Mouse (Mus musculus) heart, adult 18-20 months (tissue): ENCODE results near the gene 2410131K14Rik. TPM values are rescaled to one million over a fixed set of nuclear protein-coding genes. Genes with fewer than 3 reads are reported as not detected.

Source experiments
- DNase-seq, 2 experiments: peaks; one replicate each; pipeline ENCODE4 v3.0.0; 2021 to 2022; ENCODE audit warnings: mixed read lengths in 1 of 2
- total RNA-seq, 2 experiments: library from RNA; stranded (reverse); gene quantifications; 2 replicates each; pipeline ENCODE4 v1.2.3; 2021

2410131K14Rik gene
- total RNA-seq, 2 experiments from 2014 or later, result 8.5 to 9.2 TPM

DNA sequence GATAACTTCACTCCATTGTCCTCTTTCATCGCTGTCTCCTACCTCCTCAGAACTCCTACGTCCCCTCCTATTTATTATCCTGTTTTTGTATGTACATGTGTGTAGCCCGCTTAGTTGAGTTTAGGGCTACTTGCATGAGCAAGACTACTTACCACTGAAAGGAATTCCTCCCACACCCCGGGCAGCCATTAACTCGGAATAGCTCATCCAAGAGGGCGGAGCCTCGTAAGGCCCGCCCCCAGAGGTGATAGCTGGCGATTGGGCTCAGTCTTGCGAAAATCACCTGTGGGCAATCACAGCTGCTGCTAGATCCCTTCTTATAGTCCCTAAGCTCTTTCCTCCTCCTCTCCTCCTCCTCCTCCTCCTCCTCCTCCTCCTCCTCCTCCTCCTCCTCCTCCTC, 66.2 kb downstream of the 2410131K14Rik start:
- no peak for DNase-seq

DNA sequence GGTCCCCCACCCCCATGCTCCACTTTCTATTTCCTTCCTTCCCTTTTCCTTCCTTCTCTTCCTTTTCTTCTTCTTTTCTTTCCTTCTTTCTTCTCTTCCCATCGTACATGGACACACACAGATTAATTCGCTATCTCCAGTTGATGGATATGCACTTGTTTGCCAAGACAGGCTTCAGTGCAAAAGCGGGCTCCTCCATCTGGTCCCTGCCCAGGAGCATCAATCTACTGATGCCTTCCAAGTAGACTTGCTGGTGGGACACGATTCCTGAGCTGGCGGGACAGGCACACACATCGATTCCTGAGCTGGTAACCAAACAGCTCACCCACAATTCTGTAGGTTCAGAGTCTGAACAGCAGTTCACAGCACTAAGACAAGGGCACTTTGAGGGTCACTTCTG, 68.7 kb downstream of the 2410131K14Rik start:
- DNase-seq, result no peak

Other genes starting within 250 kb of the 2410131K14Rik start
- 100 to 1,000 TPM; 183 to 211 TPM for gene Tesc, start 217.5 kb upstream of the 2410131K14Rik start, total RNA-seq
- gene Fbxw8, start 89.8 kb upstream of the 2410131K14Rik start, total RNA-seq, result 10 to 100 TPM; 38.2 to 41.2 TPM
- under 1 TPM; 0.40 to 0.44 TPM for gene Hrk, start 80.6 kb upstream of the 2410131K14Rik start, total RNA-seq
- gene Rnft2, start 111 bp upstream of the 2410131K14Rik start, total RNA-seq, result 1 to 10 TPM; 1.3 to 2.2 TPM